Mouse (Mus musculus) heart, adult 8-10 months (tissue): ENCODE data around the gene Tgfbi. TPM values are rescaled to one million over a fixed set of nuclear protein-coding genes. Genes with fewer than 3 reads are reported as not detected.

Source experiments
- DNase-seq: peaks from one replicate; pipeline ENCODE4 v3.0.0; 2022; ENCODE audit warnings: low spot score
- total RNA-seq, 4 experiments: library from RNA; stranded (reverse); gene quantifications; 2 replicates each; pipeline ENCODE4 v1.2.4; 2022

Gene Tgfbi
- total RNA-seq, 4 experiments from 2014 or later = 10.2 to 16.8 (median 14.4) TPM

GRCm38 (mm10) chr13:56634920-56635319 is 25.6 kb downstream of the Tgfbi start:
- peak; percentile 49 for DNase-seq

DNA sequence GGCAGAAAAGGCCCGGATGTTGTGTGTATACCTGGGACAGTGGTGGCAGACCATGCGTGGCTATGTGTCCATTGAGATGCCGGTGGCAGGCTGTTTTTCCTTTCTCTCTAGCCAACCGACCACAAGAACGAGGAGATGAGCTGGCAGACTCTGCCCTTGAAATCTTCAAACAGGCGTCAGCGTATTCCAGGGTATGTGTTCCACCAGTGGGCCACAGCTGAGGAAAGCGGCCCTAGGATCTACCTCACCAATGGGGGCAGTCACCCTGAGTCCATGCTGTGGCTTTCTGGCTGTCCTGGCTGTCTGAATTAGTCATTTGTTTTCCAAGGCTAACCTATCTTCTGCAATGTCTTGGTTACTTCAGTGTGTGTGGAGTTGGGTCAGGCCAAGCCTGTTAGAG is 27.7 kb downstream of the Tgfbi start:
- no peak for DNase-seq

GRCm38 (mm10) chr13:56641746-56642145 is 32.4 kb downstream of the Tgfbi start:
- peak; percentile 42 for DNase-seq

DNA sequence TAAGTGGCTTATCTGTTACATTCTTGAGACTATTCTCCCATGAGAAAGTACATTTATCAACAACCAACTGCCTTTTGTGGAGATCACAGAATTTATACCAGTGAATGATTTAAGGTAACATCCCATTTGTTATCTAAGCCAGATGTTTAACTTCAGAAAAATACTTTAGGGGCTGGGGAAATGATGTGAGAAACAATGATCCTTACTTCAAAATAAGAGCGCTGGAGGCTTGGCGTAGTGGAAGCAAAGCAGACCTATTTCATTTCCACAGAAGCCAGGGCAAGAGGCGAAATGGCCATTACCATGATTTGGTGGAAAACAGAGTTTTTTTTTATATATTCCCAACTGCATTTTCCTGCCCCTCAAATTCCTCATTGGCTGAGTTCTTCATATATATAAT is 34.7 kb downstream of the Tgfbi start:
- DNase-seq = no peak

DNA sequence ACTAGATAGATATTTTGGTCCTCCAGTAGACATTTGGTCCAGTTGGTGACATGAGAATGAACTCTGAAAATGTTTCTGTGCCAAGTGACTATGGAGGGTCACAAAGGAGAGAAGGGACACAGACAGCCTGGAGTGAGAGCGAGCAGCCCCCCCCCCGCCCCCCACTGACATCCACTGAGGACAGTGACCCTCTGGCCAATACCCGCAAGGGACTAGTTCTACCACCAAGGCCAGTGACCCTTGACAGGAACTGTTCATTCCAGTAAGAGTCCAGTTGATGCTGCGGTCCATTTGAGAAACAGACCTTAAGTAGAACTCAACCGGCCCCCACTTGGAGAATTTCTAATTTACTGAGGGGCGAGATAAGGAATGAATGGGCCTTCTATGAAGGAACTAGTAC is 36.4 kb downstream of the Tgfbi start:
- no peak for DNase-seq

GRCm38 (mm10) chr13:56647597-56648405 is 38.5 kb downstream of the Tgfbi start:
- peak; percentile 68 for DNase-seq

- DNase-seq = no peak
These were observed 40.7 kb downstream of the Tgfbi start for GRCm38 (mm10) chr13:56650020-56650419.

DNA sequence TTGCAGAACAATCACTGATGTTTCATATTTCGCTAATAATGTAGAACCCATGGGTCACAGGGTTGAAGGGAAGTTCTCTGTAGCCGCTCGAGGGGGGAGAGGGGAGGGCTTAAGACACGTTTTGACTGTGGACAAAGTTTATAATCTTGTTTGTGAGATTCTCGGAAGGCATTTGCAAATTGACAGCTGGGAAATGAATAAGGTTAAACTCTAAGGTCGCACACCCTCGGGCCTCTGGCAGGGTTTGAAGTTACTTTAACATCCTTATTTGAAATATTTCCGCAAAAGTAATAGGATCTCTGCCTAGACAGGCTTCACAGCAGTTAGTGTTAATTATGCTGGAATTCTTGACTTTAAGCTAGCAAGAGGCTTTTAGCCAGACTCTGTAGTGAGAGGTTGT is 43.1 kb downstream of the Tgfbi start:
- DNase-seq = no peak

- no peak for DNase-seq
These were observed 44.9 kb downstream of the Tgfbi start for GRCm38 (mm10) chr13:56654176-56654575.

DNA sequence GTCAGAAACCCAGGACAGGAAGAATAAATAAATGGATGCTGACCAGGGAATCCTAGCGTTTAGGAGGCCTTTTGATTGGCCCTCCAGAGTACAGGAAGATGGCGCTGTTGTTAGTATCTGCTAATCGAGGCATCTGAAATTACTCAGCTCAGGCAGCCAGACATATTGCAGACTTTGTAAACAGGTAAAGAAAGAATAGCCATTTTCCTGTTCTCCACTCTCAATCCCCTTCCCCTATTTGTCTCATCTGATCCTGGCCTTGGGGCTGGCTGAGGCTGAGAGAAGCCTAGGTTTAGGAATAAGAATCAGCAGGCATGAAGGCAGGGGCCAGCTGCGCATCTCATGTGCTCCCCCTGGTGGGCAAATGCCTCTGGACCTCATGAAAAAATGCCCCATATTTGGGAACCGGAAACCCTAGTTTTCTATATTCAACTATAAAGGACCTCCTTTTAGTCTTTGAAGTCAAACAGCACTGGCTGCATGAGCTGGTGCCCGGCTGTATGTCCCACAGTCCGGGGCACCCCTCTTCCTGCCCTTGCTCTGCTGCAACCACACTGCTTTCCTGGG is 48.7 kb downstream of the Tgfbi start:
- peak; percentile 80 for DNase-seq

DNA sequence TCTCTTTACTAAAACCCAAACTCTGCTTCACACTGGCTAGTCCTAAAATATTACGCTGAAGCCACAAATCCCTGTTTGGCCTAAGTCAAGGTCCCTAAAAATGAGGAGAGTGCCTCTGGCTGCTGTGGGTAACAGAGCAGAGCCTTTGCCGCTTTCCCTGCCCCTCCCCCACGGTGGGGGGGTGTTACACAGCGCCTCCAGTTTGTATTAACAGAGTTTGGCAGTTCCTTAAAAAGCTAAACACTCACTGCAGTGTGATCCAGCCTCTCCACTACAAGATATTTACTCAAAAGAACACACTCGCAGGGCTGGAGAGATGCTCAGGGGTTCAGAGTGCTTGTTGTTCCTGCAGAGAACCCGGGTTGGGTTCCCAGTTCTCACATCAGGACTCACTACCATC is 49.6 kb downstream of the Tgfbi start:
- DNase-seq = no peak

- no peak for DNase-seq
These were observed 52.7 kb downstream of the Tgfbi start for GRCm38 (mm10) chr13:56661914-56662621.

- DNase-seq = no peak
These were observed 55.2 kb downstream of the Tgfbi start for GRCm38 (mm10) chr13:56664256-56665170.

DNA sequence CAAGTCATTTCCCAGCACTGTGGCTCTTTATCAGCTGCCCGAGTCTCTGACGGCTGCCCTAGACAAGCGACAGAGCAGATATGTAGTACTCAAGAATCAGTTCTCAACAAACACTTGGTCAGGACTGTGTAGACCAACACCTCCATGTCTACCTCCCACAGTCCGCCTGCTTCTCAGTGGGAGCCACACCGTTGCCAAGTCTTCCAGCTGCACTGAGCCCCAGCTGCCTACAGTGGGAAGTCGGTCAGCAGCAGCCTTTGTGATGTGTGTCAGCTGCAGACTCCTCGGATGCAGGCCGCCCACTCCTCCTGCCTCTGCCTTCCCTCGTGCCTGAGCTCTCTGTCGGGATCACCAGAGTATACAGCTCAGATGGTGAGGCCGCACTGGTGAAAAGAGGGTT is 61.9 kb downstream of the Tgfbi start:
- peak; percentile 21 for DNase-seq

DNA sequence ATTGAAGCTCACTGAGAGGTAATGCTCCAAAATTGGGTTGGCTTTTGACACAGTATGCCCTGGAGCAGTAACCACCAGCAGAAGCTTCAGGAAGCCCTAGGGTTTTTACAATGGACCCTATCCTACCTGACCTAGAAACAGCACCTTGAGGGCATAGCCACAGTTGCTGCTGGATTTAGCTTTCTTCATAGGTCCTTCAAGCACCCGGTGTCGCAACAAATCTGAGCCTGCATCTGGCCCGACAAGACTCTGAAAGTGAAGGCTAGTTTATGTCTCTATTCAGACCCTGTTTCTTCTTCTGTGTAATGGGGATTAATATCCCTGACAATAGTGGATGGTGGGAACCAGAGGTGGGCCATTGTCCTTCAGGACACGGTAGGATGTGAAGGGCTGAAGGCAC is 68.4 kb downstream of the Tgfbi start:
- no peak for DNase-seq

DNA sequence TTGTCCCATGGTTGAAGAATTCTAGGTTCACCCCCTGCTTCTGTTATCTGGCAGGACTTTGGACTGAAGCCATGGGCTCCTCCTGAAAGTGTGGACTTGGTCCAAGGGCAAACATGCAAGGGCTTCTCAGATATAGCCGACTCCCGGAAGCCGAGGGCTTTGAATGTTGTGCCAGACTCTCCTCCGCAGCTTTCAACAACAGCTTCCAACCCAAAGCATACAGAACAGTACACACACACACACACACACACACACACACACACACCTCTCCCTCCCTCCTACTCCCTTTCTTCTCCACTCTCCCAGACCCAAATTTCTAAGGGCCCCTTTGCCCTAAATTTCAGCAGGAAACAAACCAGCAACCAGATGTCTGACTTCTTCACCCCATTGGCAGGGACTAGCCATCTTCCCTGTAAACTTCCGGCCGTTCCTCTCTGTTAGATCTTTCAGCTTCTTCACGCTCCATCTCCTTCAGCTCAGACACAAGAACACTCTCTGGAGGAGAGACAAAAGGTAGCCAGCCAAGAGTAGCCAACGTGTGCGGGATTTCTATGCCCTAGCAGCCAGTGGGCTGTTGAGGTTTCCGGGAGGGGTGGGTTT is 69.0 kb downstream of the Tgfbi start:
- peak; percentile 48 for DNase-seq

DNA sequence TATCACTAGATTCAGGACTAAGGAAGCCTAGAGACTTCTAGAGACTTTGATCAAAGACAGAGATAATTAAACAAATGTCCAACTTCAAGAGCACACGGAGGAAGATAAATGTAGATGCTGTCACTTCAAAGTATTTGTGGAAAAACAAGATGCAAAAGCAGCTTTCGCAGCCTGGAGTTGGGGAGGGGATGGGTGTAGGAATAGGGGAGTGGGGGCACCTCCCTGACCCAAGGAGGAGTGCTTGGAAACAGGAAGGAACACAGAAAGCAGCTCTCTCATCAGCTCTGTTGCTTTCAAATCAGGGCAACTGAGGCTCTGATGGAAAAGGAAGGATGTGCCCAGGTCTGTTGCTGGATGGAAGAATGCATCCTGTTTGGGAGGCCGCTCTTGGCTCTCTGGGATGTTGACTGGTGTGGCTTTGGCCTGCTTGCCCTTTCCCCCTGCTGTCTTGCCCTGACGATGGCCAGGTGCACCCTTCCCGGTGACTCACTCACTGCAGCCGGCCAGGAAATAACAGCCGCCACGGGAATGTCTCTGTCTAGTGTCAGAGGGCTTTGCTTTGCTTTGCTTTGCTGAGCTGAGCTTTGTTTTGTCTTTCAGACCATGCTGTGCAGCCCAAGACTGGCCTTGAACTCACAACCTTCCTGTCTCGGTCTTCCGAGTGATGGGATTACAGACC is 69.6 kb downstream of the Tgfbi start:
- no peak for DNase-seq

- DNase-seq = no peak
These were observed 72.6 kb downstream of the Tgfbi start for GRCm38 (mm10) chr13:56681924-56682323.

DNA sequence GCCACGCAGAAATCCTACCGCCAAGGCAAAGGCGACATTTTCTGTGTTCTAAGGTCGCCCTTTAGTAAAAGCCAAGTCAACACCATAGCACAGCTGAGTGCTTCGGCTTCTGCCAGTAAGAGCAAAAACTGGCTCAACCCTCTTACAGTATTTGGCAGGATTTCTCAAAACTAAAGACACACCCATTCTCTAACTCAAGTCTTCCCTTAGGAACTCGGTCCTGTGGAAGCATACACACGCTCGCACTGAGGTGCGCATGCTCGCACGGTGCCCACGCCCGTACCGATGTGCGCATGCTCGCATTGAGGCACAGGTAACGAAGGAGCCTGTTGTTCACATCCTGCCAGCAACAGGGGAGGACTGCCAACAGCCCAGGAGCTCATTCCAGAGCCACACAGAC is 73.0 kb downstream of the Tgfbi start:
- peak; percentile 62 for DNase-seq

GRCm38 (mm10) chr13:56683306-56683705 is 74.0 kb downstream of the Tgfbi start:
- DNase-seq = no peak
